Mouse (Mus musculus) cortical plate, adult 2 months (tissue): Measurements from ENCODE around the gene Ctbp1. TPM values are rescaled to one million over a fixed set of nuclear protein-coding genes. Genes with fewer than 3 reads are reported as not detected.

Source experiments
- H3K27ac ChIP-seq: fragments of 200-500 bp; 2 replicates; pipeline ENCODE4 v1.5.1; 2012; ENCODE audit warnings: low read length, control low read depth, inconsistent platforms; ENCODE audit not compliant: insufficient read depth
- H3K4me1 ChIP-seq: fragments of 200-500 bp; 2 replicates; pipeline ENCODE4 v1.6.1; 2011; ENCODE audit warnings: low read length; ENCODE audit not compliant: control insufficient read depth, insufficient read depth
- H3K4me3 ChIP-seq: fragments of 200-500 bp; 2 replicates; pipeline ENCODE4 v1.5.1; 2011; ENCODE audit warnings: mild to moderate bottlenecking, low read length, control low read depth; ENCODE audit not compliant: insufficient read depth
- CTCF ChIP-seq: fragments of 200-500 bp; IDR thresholded peaks from 2 replicates; pipeline ENCODE4 v1.5.1; 2011; ENCODE audit warnings: mild to moderate bottlenecking, control low read depth, low read length; ENCODE audit not compliant: insufficient read depth; ENCODE audit errors: extremely low read depth
- POLR2A ChIP-seq: fragments of 200-500 bp; IDR thresholded peaks from 2 replicates; pipeline ENCODE4 v1.6.1; 2011; ENCODE audit warnings: mild to moderate bottlenecking, low read length, control low read depth; ENCODE audit not compliant: insufficient read depth; ENCODE audit errors: extremely low read depth
- polyA plus RNA-seq: library from polyadenylated mRNA; depleted of rRNA; stranded (reverse); fragments of >200 nt; gene quantifications from 2 replicates; pipeline ENCODE4 v1.2.3, GENCODE M21; 2012

Gene Ctbp1
- polyA plus RNA-seq, 1 experiment, result 250 TPM

DNA sequence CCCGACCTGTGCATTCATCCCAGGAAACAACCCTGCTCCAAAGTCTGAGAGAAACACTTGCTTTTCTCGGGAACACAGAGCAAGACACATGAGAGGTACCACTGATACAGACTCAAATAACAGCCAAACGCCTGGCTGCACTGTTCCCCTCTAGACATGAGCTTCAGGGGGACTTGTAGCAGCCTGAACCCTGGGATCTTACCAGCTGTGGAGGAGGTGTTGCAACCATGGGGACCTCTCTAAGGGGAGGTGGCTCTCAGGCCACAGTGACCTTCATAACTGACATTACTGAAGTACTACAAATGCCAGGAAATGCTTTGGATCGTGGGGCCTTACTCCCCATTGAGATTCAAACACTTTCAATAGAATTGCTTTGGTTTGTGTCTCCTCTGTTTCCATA, 60.1 kb downstream of the Ctbp1 start:
- no peak overlapping the region for H3K27ac ChIP-seq
- no peak overlapping the region for H3K4me3 ChIP-seq
- no peaks in the 10 kb centered on the region; the same call in 1 of the 2 replicates for H3K4me1 ChIP-seq
- no peak for TF ChIP-seq POLR2A
- no peak for TF ChIP-seq CTCF

DNA sequence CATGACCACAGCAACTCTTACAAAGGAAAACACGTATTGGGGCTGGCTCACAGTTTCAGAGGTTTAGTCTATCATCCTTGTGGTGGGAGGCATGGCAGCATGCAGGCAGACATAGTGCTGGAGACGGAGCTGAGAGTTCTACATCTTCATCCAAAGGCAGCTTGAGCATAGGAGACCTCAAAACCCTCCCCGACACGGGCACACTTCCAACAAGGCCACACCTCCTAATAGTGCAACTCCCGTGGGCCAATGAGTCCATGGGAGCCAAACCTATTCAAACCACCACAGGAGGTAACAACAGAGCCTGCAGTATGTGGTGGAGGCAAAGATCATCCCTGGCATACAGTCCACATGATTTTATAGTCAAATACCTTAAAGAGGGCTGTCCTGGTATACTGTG, 63.5 kb downstream of the Ctbp1 start:
- no peak for TF ChIP-seq POLR2A
- TF ChIP-seq CTCF, result no peak
- H3K4me1 ChIP-seq, result no peaks in the 10 kb centered on the region
- H3K4me3 ChIP-seq, result no peak overlapping the region
- no peak overlapping the region for H3K27ac ChIP-seq

GRCm38 (mm10) chr5:33210515-33210914, 64.3 kb downstream of the Ctbp1 start:
- TF ChIP-seq POLR2A, result no peak
- TF ChIP-seq CTCF, result no peak
- H3K4me1 ChIP-seq, result no peaks in the 10 kb centered on the region
- H3K27ac ChIP-seq, result no peak overlapping the region
- H3K4me3 ChIP-seq, result no peak overlapping the region

- no peak for TF ChIP-seq CTCF
- TF ChIP-seq POLR2A, result no peak
- H3K27ac ChIP-seq, result no peak overlapping the region
- H3K4me3 ChIP-seq, result no peak overlapping the region
- no peaks in the 10 kb centered on the region for H3K4me1 ChIP-seq
Observed at GRCm38 (mm10) chr5:33208533-33209245, 66.1 kb downstream of the Ctbp1 start.

GRCm38 (mm10) chr5:33207136-33207535, 67.7 kb downstream of the Ctbp1 start:
- Histone ChIP-seq H3K4me3 (no peak overlapping the region), H3K4me1 (no peaks in the 10 kb centered on the region), H3K27ac (no peak overlapping the region)
- TF ChIP-seq CTCF, result no peak

DNA sequence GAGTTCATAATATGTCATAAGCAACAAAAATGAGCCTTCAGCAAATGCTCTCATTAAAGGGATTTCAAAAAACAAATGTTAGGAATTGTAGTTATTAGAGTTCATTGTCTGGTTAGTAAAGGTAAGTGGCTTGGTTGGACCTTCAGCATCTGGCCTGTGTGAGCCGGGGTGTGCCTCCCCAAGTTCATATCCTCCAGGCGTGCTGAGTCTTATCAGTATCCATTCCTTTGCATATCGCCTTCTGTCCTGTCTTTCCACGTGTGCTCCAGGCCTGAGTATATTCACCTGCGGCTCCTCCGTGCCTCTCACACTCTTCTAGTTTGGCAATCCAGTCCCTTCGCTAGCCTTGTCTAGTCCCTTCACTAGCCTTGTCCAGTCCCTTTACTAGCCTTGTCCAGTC, 68.5 kb downstream of the Ctbp1 start:
- Histone ChIP-seq H3K4me3 (no peak overlapping the region), H3K27ac (no peak overlapping the region), H3K4me1 (no peaks in the 10 kb centered on the region)
- TF ChIP-seq CTCF, result no peak
- TF ChIP-seq POLR2A, result no peak

DNA sequence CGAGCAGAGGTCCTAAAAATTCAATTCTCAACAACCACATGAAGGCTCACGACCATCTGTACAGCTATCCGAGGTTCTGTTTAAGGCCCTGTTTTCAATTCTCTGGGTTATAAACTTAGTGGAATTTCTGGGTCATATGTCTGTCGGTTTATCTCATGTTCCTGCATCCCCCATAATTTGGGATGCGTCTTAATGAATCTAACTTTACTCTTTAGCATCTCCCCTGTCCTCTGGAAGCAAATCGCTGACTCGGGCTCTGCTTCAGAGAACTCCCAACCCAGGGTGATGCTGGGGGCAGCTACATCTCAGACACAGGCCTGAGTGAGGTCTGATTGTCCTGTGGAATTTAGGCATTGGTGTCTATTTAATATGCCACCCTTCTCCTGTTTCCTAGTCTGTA, 70.5 kb downstream of the Ctbp1 start:
- no peaks in the 10 kb centered on the region for H3K4me1 ChIP-seq
- no peak overlapping the region for H3K4me3 ChIP-seq
- no peak overlapping the region for H3K27ac ChIP-seq
- TF ChIP-seq CTCF (no peak), POLR2A (no peak)

DNA sequence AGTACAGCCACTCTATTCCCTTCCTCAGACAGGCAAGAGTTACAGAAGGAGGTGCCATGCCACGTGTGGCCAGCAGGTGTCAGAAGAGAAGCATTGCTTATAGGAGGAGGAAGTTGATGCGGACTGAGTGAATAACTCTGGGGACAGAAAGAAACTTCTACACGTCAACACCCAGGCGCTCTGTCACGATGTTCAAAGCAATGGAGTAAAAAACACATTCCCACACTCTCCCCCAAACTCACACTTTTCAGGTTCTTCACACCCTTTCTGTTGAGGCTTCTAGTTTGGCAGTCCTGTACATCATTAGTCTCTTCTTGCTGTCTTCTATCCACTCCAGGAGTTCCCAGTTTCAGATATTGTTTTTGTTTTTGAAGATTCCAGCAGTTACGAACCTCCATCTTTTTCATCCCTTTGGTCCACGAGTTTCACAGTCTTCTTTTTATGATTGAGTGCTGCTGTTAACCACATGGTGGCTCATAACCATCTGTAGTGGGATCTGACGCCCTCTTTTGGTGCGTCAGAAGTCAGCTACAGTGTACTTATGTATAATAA, 71.0 kb downstream of the Ctbp1 start:
- no peak for TF ChIP-seq POLR2A
- TF ChIP-seq CTCF, result peak; percentile 99
- no peak overlapping the region for H3K4me3 ChIP-seq
- H3K27ac ChIP-seq, result no peak overlapping the region
- H3K4me1 ChIP-seq, result no peaks in the 10 kb centered on the region

- no peak for TF ChIP-seq POLR2A
- no peak for TF ChIP-seq CTCF
- Histone ChIP-seq H3K4me1 (no peaks in the 10 kb centered on the region), H3K27ac (no peak overlapping the region), H3K4me3 (no peak overlapping the region)
Observed at GRCm38 (mm10) chr5:33203171-33203565, 71.6 kb downstream of the Ctbp1 start.

- H3K4me1 ChIP-seq, result no peaks in the 10 kb centered on the region
- no peak overlapping the region for H3K27ac ChIP-seq
- H3K4me3 ChIP-seq, result no peak overlapping the region
- TF ChIP-seq CTCF, result no peak
- no peak for TF ChIP-seq POLR2A
Observed at GRCm38 (mm10) chr5:33202516-33203170, 72.2 kb downstream of the Ctbp1 start.
